In the genomic region with DNA sequence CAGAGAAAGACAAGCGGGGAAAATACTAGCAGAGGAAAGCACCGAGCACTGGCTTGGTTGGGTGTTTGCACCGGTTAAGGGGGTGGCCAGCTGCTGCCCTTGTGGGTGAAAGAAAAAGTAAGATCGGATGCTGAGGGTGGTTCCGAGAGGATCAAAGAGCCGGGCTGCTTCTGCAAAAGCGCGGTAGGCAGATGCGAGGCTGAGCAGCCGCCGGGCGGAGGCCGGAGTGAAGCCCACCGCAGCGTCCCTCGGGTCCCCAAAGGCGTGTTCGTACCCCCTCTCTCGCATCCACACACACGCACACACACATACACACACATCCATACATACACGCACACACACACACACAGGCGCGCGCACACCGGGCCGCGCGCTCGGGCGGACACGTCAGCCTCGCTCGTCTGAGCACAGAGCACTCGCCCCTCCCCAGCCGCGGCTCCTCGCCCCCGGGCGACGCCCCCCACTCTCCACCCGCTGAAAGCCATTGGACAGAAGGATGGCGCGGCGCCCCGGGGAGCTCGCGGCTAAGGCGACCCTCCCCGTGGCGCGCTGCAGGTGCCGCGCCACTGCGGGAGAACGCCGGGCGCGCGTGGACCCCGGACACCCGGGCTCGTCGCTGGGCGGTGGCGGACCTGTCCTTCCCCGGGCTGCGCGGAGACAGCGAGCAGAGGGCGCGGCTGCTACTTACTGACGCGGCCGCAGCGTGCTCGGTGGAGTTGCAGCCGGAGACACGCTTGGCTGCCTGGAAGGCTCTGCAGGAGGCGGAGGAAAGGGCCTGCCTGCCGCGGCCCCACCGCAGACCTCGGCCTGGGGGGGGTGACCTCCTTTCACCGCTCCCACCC, we compare ENCODE assay signal across 8 mouse cellular contexts. TPM values are rescaled to one million over a fixed set of nuclear protein-coding genes. Genes with fewer than 3 reads are reported as not detected.
A peak's percentile ranks its signal among the peaks of the same experiment; 100 is the strongest.
DNase-seq lines count a peak whose midpoint lies in the region; ATAC-seq lines count a peak whose summit lies in the region.

No protein-coding gene starts in this region.

- 0% methylated on average over 74 of the region's 84 CpGs for WGBS in heart, embryonic 14.5 days

- H3K9me3 ChIP-seq in heart, embryonic 14.5 days (ENCODE audit: control insufficient read depth, low read length), result no peaks in the 10 kb centered on the region
- peaks cover 6% of the 10 kb centered on the region; the same call in 1 of the 2 replicates for H3K9me3 ChIP-seq in megakaryocyte, embryonic 14.5 days

- peaks cover 0 to 6% of the 10 kb centered on the region in 2 experiments; a peak in 1 of 4 replicates for H3K4me1 ChIP-seq in heart, embryonic 14.5 days (ENCODE audit: control insufficient read depth in 2 of 2, insufficient read depth in 2 of 2, low read length in 2 of 2)
- H3K4me1 ChIP-seq in megakaryocyte, embryonic 14.5 days, result peaks cover 34% of the 10 kb centered on the region

- peak overlapping the region; percentile 67 for H3K9ac ChIP-seq in heart, embryonic 14.5 days (ENCODE audit: low read length)

- H3K27ac ChIP-seq in heart, embryonic 14.5 days (replicated peaks in 1 of 2; ENCODE audit: control insufficient read depth in 1 of 2, insufficient read depth in 1 of 2, low read depth in 2 of 2, low read length in 2 of 2), result no peak overlapping the region

- no peaks in the 10 kb centered on the region for H3K36me3 ChIP-seq in heart, embryonic 14.5 days (ENCODE audit: control insufficient read depth, insufficient read depth, low read length)
- H3K36me3 ChIP-seq in megakaryocyte, embryonic 14.5 days (replicated peaks; ENCODE audit: low read length), result no peaks in the 10 kb centered on the region

- ATAC-seq in heart, embryonic 14.5 days (ENCODE audit: insufficient number of reproducible peaks, insufficient read depth, low FRiP score, low read depth), result peak; percentile 60; the same call in 1 of the 2 replicates

- peak overlapping the region; percentile 51 to 77 for H3K4me3 ChIP-seq in heart, embryonic 14.5 days (ENCODE audit: control insufficient read depth in 1 of 2, insufficient read depth in 1 of 2, low read depth in 1 of 2, low read length in 2 of 2)
- peak overlapping the region; percentile 89 for H3K4me3 ChIP-seq in megakaryocyte, embryonic 14.5 days (replicated peaks)

- peak overlapping the region; percentile 99 for H3K4me2 ChIP-seq in heart, embryonic 14.5 days (ENCODE audit: low read length)

- DNase-seq in thymus, postnatal 0 days (ENCODE audit: low spot score), result peak; percentile 5
- DNase-seq in thymus, postnatal 10 days (ENCODE audit: low spot score in 2 of 2), result no peak
- peak; percentile 79 to 86 for DNase-seq in cerebellum, postnatal 25 days
- peak; percentile 75 to 84 for DNase-seq in layer of hippocampus, postnatal 10 days (ENCODE audit: low spot score in 2 of 2)
- peak; percentile 87 for DNase-seq in right cerebral cortex, postnatal 4 days
- DNase-seq in urinary bladder, adult 18-20 months (ENCODE audit: low spot score in 2 of 2), result no peak

- H3K27me3 ChIP-seq in heart, embryonic 14.5 days (ENCODE audit: control insufficient read depth, insufficient read depth, low read length), result peaks cover 67% of the 10 kb centered on the region
- H3K27me3 ChIP-seq in megakaryocyte, embryonic 14.5 days (replicated peaks), result peaks cover 73% of the 10 kb centered on the region

RNA-seq across cellular contexts. Expression of gene Kcnk10, which starts 3.5 kb away (rescaled TPM):
- 0.10 and 0.18 TPM in 2 replicates for polyA plus RNA-seq in thymus, postnatal 0 days (2015; fragmentation: Nextera tagmentation; extraction: Ambion mirVana)
- polyA plus RNA-seq in heart, embryonic 14.5 days (2014; fragmentation: Nextera tagmentation; extraction: Ambion mirVana), result 0.12 and 0.26 TPM in 2 replicates
- total RNA-seq in layer of hippocampus, postnatal 10 days (2021), result 10 to 100 TPM; 49.7 to 49.9 TPM
- not detected in 2 replicates for polyA plus RNA-seq in megakaryocyte, embryonic 14.5 days (2012; ENCODE audit: insufficient read depth, low replicate concordance)

RNA-seq across cellular contexts. Expression of gene Spata7, which starts 53.4 kb away (rescaled TPM):
- 4.7 and 5.6 TPM in 2 replicates for polyA plus RNA-seq in thymus, postnatal 0 days (2015; fragmentation: Nextera tagmentation; extraction: Ambion mirVana)
- 12.9 and 13.7 TPM in 2 replicates for polyA plus RNA-seq in heart, embryonic 14.5 days (2014; fragmentation: Nextera tagmentation; extraction: Ambion mirVana)
- 10 to 100 TPM; 31.0 to 34.2 TPM for total RNA-seq in layer of hippocampus, postnatal 10 days (2021)
- polyA plus RNA-seq in megakaryocyte, embryonic 14.5 days (2012; ENCODE audit: insufficient read depth, low replicate concordance), result 1.2 and 2.0 TPM in 2 replicates

Comparison
In these comparisons a context has a peak if more than half of its experiments do, and no peak if none do; other contexts are left out.
1. DNase-seq: peak in thymus, postnatal 0 days (single experiment), cerebellum, postnatal 25 days (2 of 2), layer of hippocampus, postnatal 10 days (2 of 2) and right cerebral cortex, postnatal 4 days (single experiment); none in thymus, postnatal 10 days (0 of 2) and urinary bladder, adult 18-20 months (0 of 2).